Mouse (Mus musculus) ES-E14 (cell line): Measurements from ENCODE around the gene Rfxank. TPM values are rescaled to one million over a fixed set of nuclear protein-coding genes. Genes with fewer than 3 reads are reported as not detected.
A peak's percentile ranks its signal among the peaks of the same experiment; 100 is the strongest.

Experiments used
- DNase-seq: peaks from one replicate; pipeline ENCODE4 v3.0.0-alpha.2; 2013; ENCODE audit warnings: low read depth, low spot score
- H3K27ac ChIP-seq: 2 replicates; pipeline ENCODE4 v1.5.1; 2012; ENCODE audit warnings: low read depth, mild to moderate bottlenecking, low read length, moderate library complexity, mixed read lengths; ENCODE audit not compliant: poor library complexity, insufficient read depth, severe bottlenecking
- H3K36me3 ChIP-seq: 2 replicates; pipeline ENCODE4 v1.6.1; 2012; ENCODE audit warnings: mild to moderate bottlenecking, low read length, moderate library complexity, mixed read lengths; ENCODE audit not compliant: control insufficient read depth, poor library complexity, insufficient read depth, severe bottlenecking
- H3K4me1 ChIP-seq, 2 experiments: fragments of 150-350 bp in 1 of 2; sonication (generic) in 1 of 2; 2 replicates each; pipeline ENCODE4 v1.6.1; 2012; ENCODE audit warnings: low read length in 2 of 2, mild to moderate bottlenecking in 1 of 2, mixed read lengths in 1 of 2; ENCODE audit not compliant: control insufficient read depth in 2 of 2, insufficient read depth in 2 of 2, poor library complexity in 1 of 2
- H3K4me3 ChIP-seq, 2 experiments: fragments of 150-350 bp in 1 of 2; sonication (generic) in 1 of 2; 2 replicates each; pipeline ENCODE4 v1.5.1; 2012; ENCODE audit warnings: low read length in 2 of 2, low read depth in 1 of 2, mild to moderate bottlenecking in 1 of 2, mixed read lengths in 1 of 2; ENCODE audit not compliant: insufficient read depth in 1 of 2, poor library complexity in 1 of 2, severe bottlenecking in 1 of 2
- H3K9ac ChIP-seq: 2 replicates; pipeline ENCODE4 v1.6.1; 2012; ENCODE audit warnings: low read depth, mild to moderate bottlenecking, low read length, mixed read lengths; ENCODE audit not compliant: poor library complexity, insufficient read depth, severe bottlenecking
- H3K9me3 ChIP-seq: fragments of 150-350 bp; sonication (generic); 2 replicates; pipeline ENCODE4 v1.6.1; 2012; ENCODE audit warnings: low read depth, mild to moderate bottlenecking, low read length; ENCODE audit not compliant: control insufficient read depth, insufficient read depth
- CHD2 ChIP-seq: IDR thresholded peaks from 2 replicates; pipeline ENCODE4 v1.6.1; 2014; ENCODE audit warnings: mild to moderate bottlenecking, low read depth, low read length, inconsistent platforms
- HCFC1 ChIP-seq: IDR thresholded peaks from 2 replicates; pipeline ENCODE4 v1.6.1; 2012; ENCODE audit warnings: low read length, inconsistent platforms, borderline replicate concordance; ENCODE audit not compliant: insufficient read depth
- MAFK ChIP-seq: IDR thresholded peaks from 2 replicates; pipeline ENCODE4 v1.6.1; 2014; ENCODE audit warnings: mild to moderate bottlenecking, low read depth, low read length, inconsistent platforms; ENCODE audit not compliant: insufficient read depth
- ZC3H11A ChIP-seq: IDR thresholded peaks from 2 replicates; pipeline ENCODE4 v1.6.1; 2012; ENCODE audit warnings: low read depth, mild to moderate bottlenecking, inconsistent platforms, low read length, borderline replicate concordance
- ZNF384 ChIP-seq: IDR thresholded peaks from 2 replicates; pipeline ENCODE4 v1.6.1; 2012; ENCODE audit warnings: low read depth, low read length, inconsistent platforms
- in situ Hi-C, 2 experiments: fragments of 600-800 bp; cut with MboI; formaldehyde crosslinking; loops; one replicate each; pipeline ENCODE4 v1.15.1; 2025; ENCODE audit warnings: low sequenced_read_pairs in 2 of 2, inconsistent platforms in 1 of 2; ENCODE audit not compliant: unreplicated experiment in 2 of 2
- total RNA-seq: library from RNA; depleted of rRNA; stranded (reverse); fragments of 300-350 nt; gene quantifications from 2 replicates; pipeline ENCODE4 v1.2.3, GENCODE M21; 2012

Gene Rfxank
- total RNA-seq, 1 experiment: 10.4 TPM

DNA sequence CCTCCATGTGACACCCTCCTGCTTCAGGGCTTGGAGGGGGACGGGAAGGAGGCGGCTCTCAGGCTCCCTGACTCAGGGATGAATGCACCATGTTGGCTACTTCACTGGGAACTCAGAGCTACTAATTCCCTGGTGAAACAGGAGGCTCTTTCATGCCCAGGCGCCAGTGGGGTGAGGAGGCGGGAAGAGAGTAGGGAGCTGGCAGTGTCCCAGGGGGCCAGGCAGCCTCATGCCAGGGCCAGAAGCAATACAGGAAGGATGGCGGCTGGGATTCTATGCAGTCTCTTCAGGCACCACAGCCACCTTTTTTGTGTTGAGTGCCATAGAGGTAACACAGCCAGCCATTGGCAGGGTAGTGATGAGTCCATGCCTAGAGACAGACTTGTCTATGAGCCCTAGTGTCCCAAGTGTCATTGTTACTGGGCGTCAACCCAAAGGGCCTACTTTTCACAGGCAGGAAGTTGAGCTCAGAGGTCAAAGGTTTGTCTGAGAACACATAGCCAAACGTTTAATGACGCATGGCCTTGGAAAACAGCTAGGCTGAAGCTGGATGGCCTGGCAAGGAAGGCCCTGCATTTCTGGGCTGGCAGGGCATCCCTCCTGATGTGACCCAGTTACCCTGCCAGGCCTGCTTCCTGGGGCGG is 9.5 kb downstream of the Rfxank start:
- Histone ChIP-seq H3K4me3 (peak overlapping the region; percentile 13 to 44), H3K36me3 (peaks cover 16% of the 10 kb centered on the region), H3K27ac (peak overlapping the region; percentile 48; the same call in 1 of the 2 replicates), H3K4me1 (peaks cover 2 to 8% of the 10 kb centered on the region in 2 experiments; a peak in 2 of 4 replicates), H3K9ac (peak overlapping the region; percentile 71), H3K9me3 (no peaks in the 10 kb centered on the region)
- TF ChIP-seq ZC3H11A (no peak), CHD2 (no peak), MAFK (no peak), HCFC1 (no peak), ZNF384 (no peak)
- in situ Hi-C loops: no loop called here
- DNase-seq: no peak

DNA sequence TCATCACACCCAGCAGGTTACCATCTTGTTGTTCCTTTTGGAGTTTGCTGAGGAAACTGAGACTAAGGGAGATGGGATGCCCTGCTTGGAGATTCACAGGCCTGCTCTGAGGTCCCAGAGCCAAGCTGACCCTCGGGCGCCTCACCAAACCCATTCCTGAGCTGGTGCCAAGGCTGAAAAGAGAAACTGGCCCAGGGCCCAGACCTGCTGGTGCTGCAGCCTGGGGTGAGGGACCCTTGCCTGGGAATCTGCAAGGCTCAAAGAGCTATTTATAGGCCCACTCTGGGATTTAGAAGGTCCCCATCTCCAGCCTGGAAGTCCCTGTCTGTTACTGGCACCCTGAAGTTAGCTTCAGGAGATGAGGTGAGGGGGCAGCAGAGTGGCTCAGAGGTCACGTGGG is 10.5 kb downstream of the Rfxank start:
- no peak for DNase-seq
- H3K4me1 ChIP-seq: peaks cover 2 to 8% of the 10 kb centered on the region in 2 experiments; a peak in 2 of 4 replicates
- in situ Hi-C loops: no loop called here
- TF ChIP-seq ZC3H11A (no peak), CHD2 (no peak), HCFC1 (no peak)
- H3K9ac ChIP-seq: no peak overlapping the region
- no peak overlapping the region for H3K4me3 ChIP-seq
- H3K27ac ChIP-seq: no peak overlapping the region
- H3K9me3 ChIP-seq: no peaks in the 10 kb centered on the region
- peaks cover 6% of the 10 kb centered on the region for H3K36me3 ChIP-seq

DNA sequence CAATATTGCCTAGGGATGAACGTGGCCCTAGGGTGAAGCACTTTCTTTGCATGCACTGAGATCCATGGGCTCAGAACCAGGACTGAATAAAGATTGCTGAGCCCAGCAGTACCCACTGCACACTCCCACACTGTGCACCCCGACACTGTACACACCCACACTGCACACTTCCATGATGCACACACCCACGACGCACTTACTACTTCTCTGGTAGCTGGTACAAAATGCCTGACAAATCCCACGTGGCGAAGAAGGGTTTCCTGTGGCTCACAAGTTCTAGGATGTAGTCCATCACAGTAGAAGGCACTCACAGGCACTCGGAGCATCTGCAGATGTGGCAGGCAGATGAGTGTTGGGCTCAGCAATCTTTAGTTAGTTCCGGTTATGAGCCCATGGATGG is 14.0 kb downstream of the Rfxank start:
- H3K9ac ChIP-seq: no peak overlapping the region
- H3K36me3 ChIP-seq: no peaks in the 10 kb centered on the region
- in situ Hi-C loops: no loop called here
- no peak overlapping the region for H3K4me3 ChIP-seq
- TF ChIP-seq CHD2 (no peak), HCFC1 (no peak), MAFK (no peak), ZNF384 (no peak), ZC3H11A (no peak)
- DNase-seq: no peak
- H3K9me3 ChIP-seq: no peaks in the 10 kb centered on the region
- no peak overlapping the region for H3K27ac ChIP-seq
- H3K4me1 ChIP-seq: peaks cover 2 to 8% of the 10 kb centered on the region in 2 experiments; a peak in 2 of 4 replicates

DNA sequence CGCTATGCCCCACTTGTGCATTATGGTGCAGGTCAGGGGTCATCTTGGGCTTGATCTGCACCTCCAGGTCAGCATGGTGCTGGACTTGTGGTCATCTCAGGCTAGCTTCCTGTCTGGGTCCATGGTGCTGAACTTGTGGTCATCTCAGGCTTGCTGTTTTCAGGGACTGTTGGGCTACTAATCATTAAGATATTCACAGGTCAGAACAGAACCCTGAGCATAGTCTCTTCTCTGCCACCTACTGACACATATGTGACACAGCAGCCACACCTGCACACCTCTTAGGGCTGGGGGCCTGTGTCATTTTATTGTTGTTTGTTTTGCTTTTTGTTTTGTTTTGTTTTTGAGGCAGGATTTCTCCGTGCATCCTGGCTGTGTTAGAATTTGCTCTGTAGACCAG is 16.1 kb downstream of the Rfxank start:
- Histone ChIP-seq H3K36me3 (no peaks in the 10 kb centered on the region), H3K27ac (no peak overlapping the region), H3K4me3 (no peak overlapping the region), H3K9ac (no peak overlapping the region), H3K4me1 (peaks cover 0 to 7% of the 10 kb centered on the region in 2 experiments; a peak in 1 of 4 replicates), H3K9me3 (no peaks in the 10 kb centered on the region)
- TF ChIP-seq ZNF384 (no peak), HCFC1 (no peak), CHD2 (no peak), ZC3H11A (no peak), MAFK (no peak)
- in situ Hi-C loops: no loop called here
- DNase-seq: no peak

DNA sequence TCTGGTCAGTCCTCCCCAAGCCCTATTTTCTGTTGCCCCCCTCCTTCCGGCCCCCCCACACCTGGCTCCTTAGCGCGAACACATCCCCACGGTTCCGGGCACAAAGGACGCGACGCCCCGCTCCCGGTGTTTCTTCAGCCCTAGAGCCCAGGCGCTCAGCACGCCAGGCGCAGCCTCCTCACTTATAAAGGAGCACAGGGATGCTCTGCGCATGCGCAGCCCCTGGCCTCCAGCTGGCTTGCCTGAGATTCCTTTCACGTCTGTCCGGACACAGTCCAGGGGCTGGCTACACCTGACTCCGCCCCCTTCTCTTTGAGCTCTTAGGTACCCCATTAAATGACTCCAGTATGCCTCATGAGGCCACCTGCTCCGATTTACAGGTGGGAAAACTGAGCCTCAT is 18.3 kb downstream of the Rfxank start, which contains the start of gene Ncan:
Gene Ncan, minus strand, starts transcription at position 207 of the 400 bp plus-strand sequence.
- Histone ChIP-seq H3K4me3 (peak within 1 kb of the TSS; percentile 25 to 32; a peak in 2 of 4 replicates), H3K36me3 (no peaks in the 10 kb centered on the region), H3K9me3 (no peaks in the 10 kb centered on the region), H3K9ac (peak within 1 kb of the TSS; percentile 14; the same call in 1 of the 2 replicates), H3K4me1 (peaks cover 0 to 8% of the 10 kb centered on the region in 2 experiments; a peak in 2 of 4 replicates), H3K27ac (no peak within 1 kb of the TSS)
- peak; percentile 87 for DNase-seq
- no peak for TF ChIP-seq HCFC1
- TF ChIP-seq CHD2: no peak
- TF ChIP-seq ZNF384: no peak
- TF ChIP-seq MAFK: no peak
- no peak for TF ChIP-seq ZC3H11A
- in situ Hi-C loops: no loop called here
